Mouse (Mus musculus) brain, embryonic 14.5 days (tissue): ENCODE measurements at regions not wholly inside any gene's neighbourhood (a gene's known extent, or its start where the extent isn't known, plus 50 kb on each side); places are given as distances from the start of the nearest gene placed in this dataset.

Experiments
- DNase-seq: peaks from one replicate; pipeline ENCODE4 v3.0.0-alpha.2; 2011; ENCODE audit warnings: low read depth
- CTCF ChIP-seq: fragments of 200-500 bp; IDR thresholded peaks from 2 replicates; pipeline ENCODE4 v1.5.1; 2012; ENCODE audit warnings: inconsistent platforms, mild to moderate bottlenecking, moderate library complexity, borderline replicate concordance; ENCODE audit not compliant: insufficient read depth, insufficient read length; ENCODE audit errors: extremely low read depth
- POLR2A ChIP-seq: fragments of 200-500 bp; IDR thresholded peaks from 2 replicates; pipeline ENCODE4 v1.6.1; 2012; ENCODE audit warnings: mild to moderate bottlenecking, inconsistent platforms, borderline replicate concordance; ENCODE audit not compliant: poor library complexity, insufficient read depth, insufficient read length, severe bottlenecking; ENCODE audit errors: extremely low read depth

DNA sequence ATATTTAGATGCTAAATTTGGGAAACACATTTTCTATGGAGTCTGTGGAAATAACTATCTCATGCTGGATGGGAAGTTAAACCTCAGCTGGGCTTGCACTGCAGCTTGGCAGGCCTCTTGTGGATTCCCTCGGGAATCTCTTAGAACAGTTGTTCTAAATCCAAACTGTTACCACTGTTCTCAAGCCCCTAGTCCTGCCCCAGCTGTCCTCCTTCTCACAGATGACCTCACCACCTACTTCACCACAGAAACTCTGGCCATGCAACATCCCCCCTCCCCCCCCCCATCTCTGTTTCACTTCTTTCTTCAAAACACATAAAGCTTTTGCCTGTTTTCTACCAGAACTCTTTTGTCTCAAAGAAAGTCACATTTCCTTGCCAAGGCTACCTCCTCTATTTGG is 136.6 kb upstream of the Wdr44 start:
- TF ChIP-seq CTCF = no peak
- no peak for TF ChIP-seq POLR2A
- peak; percentile 12 for DNase-seq

DNA sequence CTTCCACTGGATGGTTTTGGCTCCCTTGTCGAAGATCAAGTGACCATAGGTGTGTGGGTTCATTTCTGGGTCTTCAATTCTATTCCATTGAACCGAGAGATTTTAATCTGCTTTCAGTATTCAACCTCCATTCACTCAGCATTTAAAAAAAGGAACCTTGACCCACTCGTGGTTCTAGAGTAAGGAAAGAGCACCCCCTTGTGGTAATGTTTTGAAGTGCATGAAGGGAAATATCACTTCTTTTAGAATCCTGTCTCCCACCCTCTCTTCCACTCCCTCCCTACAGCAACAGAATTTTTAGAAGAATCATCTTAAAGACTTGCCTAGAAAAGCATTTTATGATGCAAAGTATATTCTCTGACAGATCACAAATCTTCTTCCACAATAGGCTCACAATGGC is 127.3 kb upstream of the Wdr44 start:
- DNase-seq = peak; percentile 38
- TF ChIP-seq CTCF = peak; percentile 37; the same call in 1 of the 2 replicates
- no peak for TF ChIP-seq POLR2A
